ENCODE assay signal across 19 mouse cellular contexts in the genomic region with DNA sequence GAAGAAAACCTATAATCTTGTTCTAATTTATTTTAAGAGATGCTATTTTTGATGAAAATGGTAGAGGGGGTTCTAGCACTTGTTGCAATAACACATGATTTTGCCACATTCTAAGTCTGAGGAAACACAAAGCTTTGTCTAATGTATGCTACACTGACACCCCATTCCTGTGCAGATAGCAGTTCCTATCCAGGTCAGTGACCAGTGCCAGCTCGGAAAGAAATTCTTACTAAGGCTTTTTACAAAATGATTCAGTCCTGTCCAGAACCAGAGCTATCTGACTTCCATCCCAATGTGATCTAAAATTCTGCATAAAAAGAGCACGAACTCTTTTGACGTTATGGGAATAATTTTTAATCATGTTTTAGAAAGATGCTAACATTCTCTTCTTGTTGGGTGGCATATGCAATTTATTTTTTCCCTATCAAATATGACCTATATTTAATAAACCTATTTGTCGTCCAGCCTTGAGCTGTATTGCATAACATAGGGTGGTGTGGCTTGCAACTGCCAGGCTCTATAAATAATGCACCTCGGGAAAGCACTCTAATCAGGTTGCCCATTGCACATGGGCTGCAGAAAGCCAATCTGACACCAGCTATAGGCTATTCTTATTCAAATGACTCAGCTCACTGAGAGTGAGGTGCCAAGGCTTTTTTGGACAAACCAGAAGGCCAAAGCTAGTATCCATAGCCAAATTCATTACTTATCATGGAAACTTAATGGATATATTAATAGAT.
A peak's percentile ranks its signal among the peaks of the same experiment; 100 is the strongest.
DNase-seq lines count a peak whose midpoint lies in the region; ATAC-seq and TF ChIP-seq lines count a peak whose summit lies in the region.
"Had no signal": no experiment of that assay in that cellular context is flagged by ENCODE, and none has a peak within 500 bp of the region (broad histone marks: within the 10 kb centered on the region; RNA-seq: fewer than 3 reads in every experiment).

No protein-coding gene starts in this region.

- no peak overlapping the region for H3K27ac ChIP-seq in heart, postnatal 0 days (ENCODE audit: low read depth)
- no peak overlapping the region for H3K27ac ChIP-seq in hindbrain, embryonic 13.5 days
- H3K27ac ChIP-seq: hindbrain, embryonic 10.5 days; liver, embryonic 13.5 days; lung, embryonic 15.5 days; midbrain, embryonic 15.5 days; stomach, embryonic 15.5 days had no signal

- H3K27me3 ChIP-seq in heart, postnatal 0 days (ENCODE audit: control insufficient read depth, insufficient read depth, low read length) = no peaks in the 10 kb centered on the region
- no peaks in the 10 kb centered on the region for H3K27me3 ChIP-seq in hindbrain, embryonic 13.5 days
- H3K27me3 ChIP-seq: liver, embryonic 13.5 days; lung, embryonic 15.5 days; midbrain, embryonic 15.5 days; stomach, embryonic 15.5 days had no signal

- no peak for TF ChIP-seq CTCF in heart, postnatal 0 days (IDR thresholded peaks at IDR 0.05; ENCODE audit: low read depth)

- 0 out of 2 replicates have a peak, but pooled peaks cover 4% of the 10 kb centered on the region for H3K4me1 ChIP-seq in heart, postnatal 0 days (ENCODE audit: control insufficient read depth, insufficient read depth)
- no peaks in the 10 kb centered on the region for H3K4me1 ChIP-seq in hindbrain, embryonic 13.5 days (replicated peaks)
- H3K4me1 ChIP-seq: hindbrain, embryonic 10.5 days; liver, embryonic 13.5 days; lung, embryonic 15.5 days; midbrain, embryonic 15.5 days; stomach, embryonic 15.5 days had no signal

- no peak overlapping the region for H3K4me2 ChIP-seq in heart, postnatal 0 days (ENCODE audit: low read depth, low read length)
- no peak overlapping the region for H3K4me2 ChIP-seq in hindbrain, embryonic 13.5 days
- H3K4me2 ChIP-seq: liver, embryonic 13.5 days; lung, embryonic 15.5 days; midbrain, embryonic 15.5 days; stomach, embryonic 15.5 days had no signal

- TF ChIP-seq EP300 in heart, postnatal 0 days (IDR thresholded peaks at IDR 0.05; ENCODE audit: low read depth) = peak; percentile 9; the same call in 1 of the 2 replicates

- peak; percentile 55 for DNase-seq in heart, adult 8-10 months (ENCODE audit: low spot score)
- no peak for DNase-seq in heart, postnatal 25 days (ENCODE audit: low spot score)
- peak; percentile 91 for DNase-seq in cerebellum, adult 9-11 months
- peak; percentile 88 for DNase-seq in heart, postnatal 0 days (ENCODE audit: low spot score)
- no peak for DNase-seq in thymus, adult 18-20 months
- DNase-seq in thymus, postnatal 4 days = no peak
- DNase-seq: gastrocnemius, postnatal 14 days; kidney, adult 8-10 months; kidney, postnatal 36 days; layer of hippocampus, adult 9-11 months; liver, embryonic 13.5 days; spleen, adult 18-20 months had no signal

- H3K9ac ChIP-seq in heart, postnatal 0 days (replicated peaks; ENCODE audit: low read depth, low read length) = no peak overlapping the region
- no peak overlapping the region for H3K9ac ChIP-seq in hindbrain, embryonic 13.5 days
- H3K9ac ChIP-seq: liver, embryonic 13.5 days; lung, embryonic 15.5 days; midbrain, embryonic 15.5 days; stomach, embryonic 15.5 days had no signal

- H3K36me3 ChIP-seq in heart, postnatal 0 days (replicated peaks; ENCODE audit: control insufficient read depth, insufficient read depth, low read length) = no peaks in the 10 kb centered on the region
- no peaks in the 10 kb centered on the region for H3K36me3 ChIP-seq in hindbrain, embryonic 13.5 days
- H3K36me3 ChIP-seq: hindbrain, embryonic 10.5 days; liver, embryonic 13.5 days; lung, embryonic 15.5 days; midbrain, embryonic 15.5 days; stomach, embryonic 15.5 days had no signal

- WGBS in heart, postnatal 0 days = 57% methylated on average over 5 of the region's 5 CpGs
- WGBS in hindbrain, embryonic 13.5 days = 82% methylated on average over 5 of the region's 5 CpGs

- ATAC-seq in heart, postnatal 0 days (ENCODE audit: insufficient read depth, low read depth) = peak; percentile 89
- no peak for ATAC-seq in hindbrain, embryonic 13.5 days (ENCODE audit: low FRiP score)
- ATAC-seq: forebrain, embryonic 16.5 days; midbrain, embryonic 15.5 days had no signal

- intact Hi-C loops in heart, postnatal 25 days (cut with DNase I) = no loop called here

- no peaks in the 10 kb centered on the region for H3K9me3 ChIP-seq in heart, postnatal 0 days (replicated peaks; ENCODE audit: control insufficient read depth, low read length)
- no peaks in the 10 kb centered on the region for H3K9me3 ChIP-seq in hindbrain, embryonic 13.5 days
- H3K9me3 ChIP-seq: hindbrain, embryonic 10.5 days; liver, embryonic 13.5 days; lung, embryonic 15.5 days; midbrain, embryonic 15.5 days; stomach, embryonic 15.5 days had no signal

- no peak overlapping the region for H3K4me3 ChIP-seq in heart, postnatal 0 days (ENCODE audit: low read depth, low read length)
- H3K4me3 ChIP-seq in hindbrain, embryonic 13.5 days = no peak overlapping the region
- H3K4me3 ChIP-seq: erythroblast, embryonic 14.5 days; hindbrain, embryonic 10.5 days; liver, embryonic 13.5 days; lung, embryonic 15.5 days; midbrain, embryonic 15.5 days; stomach, embryonic 15.5 days had no signal

Comparison
In these comparisons a context has a peak if more than half of its experiments do, and no peak if none do; other contexts are left out.
1. DNase-seq: peak in heart, adult 8-10 months (single experiment), cerebellum, adult 9-11 months (single experiment) and heart, postnatal 0 days (single experiment); none in heart, postnatal 25 days (single experiment), thymus, adult 18-20 months (0 of 2) and thymus, postnatal 4 days (single experiment).